Mouse (Mus musculus) ES-E14 (cell line): Measurements from ENCODE around the gene Dhcr24. TPM values are rescaled to one million over a fixed set of nuclear protein-coding genes. Genes with fewer than 3 reads are reported as not detected.
A peak's percentile ranks its signal among the peaks of the same experiment; 100 is the strongest.

Source experiments
- DNase-seq: peaks from one replicate; pipeline ENCODE4 v3.0.0-alpha.2; 2013; ENCODE audit warnings: low read depth, low spot score
- H3K27ac ChIP-seq: 2 replicates; pipeline ENCODE4 v1.5.1; 2012; ENCODE audit warnings: low read depth, mild to moderate bottlenecking, low read length, moderate library complexity, mixed read lengths; ENCODE audit not compliant: poor library complexity, insufficient read depth, severe bottlenecking
- H3K36me3 ChIP-seq: 2 replicates; pipeline ENCODE4 v1.6.1; 2012; ENCODE audit warnings: mild to moderate bottlenecking, low read length, moderate library complexity, mixed read lengths; ENCODE audit not compliant: control insufficient read depth, poor library complexity, insufficient read depth, severe bottlenecking
- H3K4me1 ChIP-seq, 2 experiments: fragments of 150-350 bp in 1 of 2; sonication (generic) in 1 of 2; 2 replicates each; pipeline ENCODE4 v1.6.1; 2012; ENCODE audit warnings: low read length in 2 of 2, mild to moderate bottlenecking in 1 of 2, mixed read lengths in 1 of 2; ENCODE audit not compliant: control insufficient read depth in 2 of 2, insufficient read depth in 2 of 2, poor library complexity in 1 of 2
- H3K4me3 ChIP-seq, 2 experiments: fragments of 150-350 bp in 1 of 2; sonication (generic) in 1 of 2; 2 replicates each; pipeline ENCODE4 v1.5.1; 2012; ENCODE audit warnings: low read length in 2 of 2, low read depth in 1 of 2, mild to moderate bottlenecking in 1 of 2, mixed read lengths in 1 of 2; ENCODE audit not compliant: insufficient read depth in 1 of 2, poor library complexity in 1 of 2, severe bottlenecking in 1 of 2
- H3K9ac ChIP-seq: 2 replicates; pipeline ENCODE4 v1.6.1; 2012; ENCODE audit warnings: low read depth, mild to moderate bottlenecking, low read length, mixed read lengths; ENCODE audit not compliant: poor library complexity, insufficient read depth, severe bottlenecking
- H3K9me3 ChIP-seq: fragments of 150-350 bp; sonication (generic); 2 replicates; pipeline ENCODE4 v1.6.1; 2012; ENCODE audit warnings: low read depth, mild to moderate bottlenecking, low read length; ENCODE audit not compliant: control insufficient read depth, insufficient read depth
- CHD2 ChIP-seq: IDR thresholded peaks from 2 replicates; pipeline ENCODE4 v1.6.1; 2014; ENCODE audit warnings: mild to moderate bottlenecking, low read depth, low read length, inconsistent platforms
- HCFC1 ChIP-seq: IDR thresholded peaks from 2 replicates; pipeline ENCODE4 v1.6.1; 2012; ENCODE audit warnings: low read length, inconsistent platforms, borderline replicate concordance; ENCODE audit not compliant: insufficient read depth
- MAFK ChIP-seq: IDR thresholded peaks from 2 replicates; pipeline ENCODE4 v1.6.1; 2014; ENCODE audit warnings: mild to moderate bottlenecking, low read depth, low read length, inconsistent platforms; ENCODE audit not compliant: insufficient read depth
- ZC3H11A ChIP-seq: IDR thresholded peaks from 2 replicates; pipeline ENCODE4 v1.6.1; 2012; ENCODE audit warnings: low read depth, mild to moderate bottlenecking, inconsistent platforms, low read length, borderline replicate concordance
- ZNF384 ChIP-seq: IDR thresholded peaks from 2 replicates; pipeline ENCODE4 v1.6.1; 2012; ENCODE audit warnings: low read depth, low read length, inconsistent platforms
- in situ Hi-C, 2 experiments: fragments of 600-800 bp; cut with MboI; formaldehyde crosslinking; loops; one replicate each; pipeline ENCODE4 v1.15.1; 2025; ENCODE audit warnings: low sequenced_read_pairs in 2 of 2, inconsistent platforms in 1 of 2; ENCODE audit not compliant: unreplicated experiment in 2 of 2
- total RNA-seq: library from RNA; depleted of rRNA; stranded (reverse); fragments of 300-350 nt; gene quantifications from 2 replicates; pipeline ENCODE4 v1.2.3, GENCODE M21; 2012

Gene Dhcr24
- total RNA-seq, 1 experiment, result 223 TPM

DNA sequence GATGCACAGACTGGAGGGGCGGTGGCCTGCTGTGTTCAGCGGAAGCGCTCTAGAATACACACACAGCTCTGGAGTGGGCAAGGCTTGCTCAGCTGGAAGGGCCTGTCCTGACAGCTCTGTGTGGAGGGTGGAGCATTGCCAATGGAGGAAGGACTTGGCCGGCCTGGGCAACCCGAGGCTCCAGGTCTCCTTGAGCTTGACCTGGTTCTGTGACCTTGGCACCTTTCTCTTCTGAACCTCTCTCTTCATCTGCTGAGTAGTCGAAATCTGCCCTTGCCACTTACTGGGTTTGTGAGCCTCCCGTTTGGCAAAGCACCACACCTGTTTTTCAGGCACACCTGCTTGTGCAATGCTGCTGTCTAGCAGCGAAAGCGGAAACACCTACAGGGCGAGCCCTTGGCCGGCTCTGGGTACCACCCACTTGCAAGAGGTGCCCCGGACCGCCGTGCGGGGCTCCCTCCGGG, 61.2 kb downstream of the Dhcr24 start, which contains the start of gene Ttc22:
TSS of gene Ttc22 (plus strand) at position 403 of the 464 bp plus-strand sequence.
- Histone ChIP-seq H3K27ac (no peak within 1 kb of the TSS), H3K9me3 (no peaks in the 10 kb centered on the region), H3K4me3 (peak within 1 kb of the TSS; percentile 53 to 57), H3K36me3 (no peaks in the 10 kb centered on the region), H3K9ac (no peak within 1 kb of the TSS), H3K4me1 (peaks cover 0 to 11% of the 10 kb centered on the region in 2 experiments; a peak in 2 of 4 replicates)
- no peak for TF ChIP-seq ZC3H11A
- TF ChIP-seq HCFC1, result no peak
- no peak for TF ChIP-seq ZNF384
- no peak for TF ChIP-seq CHD2
- TF ChIP-seq MAFK, result no peak
- in situ Hi-C loops, result no loop called here
- DNase-seq, result no peak

DNA sequence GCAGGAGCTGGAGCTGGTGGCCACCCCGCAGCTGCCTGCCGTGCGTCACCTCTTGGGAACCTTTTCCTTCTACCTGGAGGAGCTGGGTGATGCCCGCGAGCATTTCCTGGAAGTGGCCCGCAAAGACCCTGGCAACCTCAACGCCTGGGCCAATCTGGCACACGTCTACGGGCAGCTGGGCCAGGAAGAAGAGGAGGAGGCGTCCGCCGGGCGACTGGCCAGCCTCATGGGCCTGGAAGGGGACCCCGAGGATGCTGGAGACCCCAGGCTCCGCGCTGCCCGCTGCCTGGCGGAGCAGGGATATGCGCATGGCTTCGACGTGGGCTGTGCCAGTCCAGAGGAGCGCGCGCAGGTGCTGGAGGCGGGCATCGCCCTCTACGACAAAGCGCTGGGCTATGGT, 61.9 kb downstream of the Dhcr24 start:
- no peak for DNase-seq
- Histone ChIP-seq H3K27ac (no peak overlapping the region), H3K4me1 (peaks cover 0 to 9% of the 10 kb centered on the region in 2 experiments; a peak in 3 of 4 replicates), H3K9ac (no peak overlapping the region), H3K9me3 (no peaks in the 10 kb centered on the region), H3K4me3 (peak overlapping the region; percentile 53 to 57), H3K36me3 (no peaks in the 10 kb centered on the region)
- in situ Hi-C loops, result no loop called here
- no peak for TF ChIP-seq ZC3H11A
- TF ChIP-seq MAFK, result no peak
- no peak for TF ChIP-seq CHD2

DNA sequence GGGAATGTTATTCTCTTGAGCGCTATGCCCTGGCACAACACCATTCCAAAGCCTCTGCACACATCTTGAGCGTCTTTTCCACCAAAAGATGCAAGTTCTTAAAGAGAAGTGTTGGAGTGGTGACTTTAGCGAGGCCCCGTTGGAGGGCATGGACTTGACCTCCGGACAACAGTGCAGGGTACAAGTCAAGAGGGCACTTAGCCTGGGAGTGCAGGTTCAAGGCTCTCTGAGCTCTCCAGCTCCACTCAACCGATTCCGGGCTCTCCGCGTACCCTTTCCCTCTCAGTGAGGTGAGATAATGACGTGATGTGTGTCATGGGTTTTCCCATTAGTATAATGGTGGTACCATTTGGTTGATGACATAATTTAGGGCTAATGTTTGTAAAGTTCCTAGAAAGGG, 63.4 kb downstream of the Dhcr24 start:
- Histone ChIP-seq H3K36me3 (no peaks in the 10 kb centered on the region), H3K9me3 (no peaks in the 10 kb centered on the region), H3K27ac (no peak overlapping the region), H3K9ac (no peak overlapping the region), H3K4me3 (no peak overlapping the region), H3K4me1 (peaks cover 2 to 8% of the 10 kb centered on the region in 2 experiments; a peak in 3 of 4 replicates)
- no peak for DNase-seq
- in situ Hi-C loops, result no loop called here
- TF ChIP-seq ZC3H11A (no peak), ZNF384 (no peak), HCFC1 (no peak), CHD2 (no peak), MAFK (no peak)

DNA sequence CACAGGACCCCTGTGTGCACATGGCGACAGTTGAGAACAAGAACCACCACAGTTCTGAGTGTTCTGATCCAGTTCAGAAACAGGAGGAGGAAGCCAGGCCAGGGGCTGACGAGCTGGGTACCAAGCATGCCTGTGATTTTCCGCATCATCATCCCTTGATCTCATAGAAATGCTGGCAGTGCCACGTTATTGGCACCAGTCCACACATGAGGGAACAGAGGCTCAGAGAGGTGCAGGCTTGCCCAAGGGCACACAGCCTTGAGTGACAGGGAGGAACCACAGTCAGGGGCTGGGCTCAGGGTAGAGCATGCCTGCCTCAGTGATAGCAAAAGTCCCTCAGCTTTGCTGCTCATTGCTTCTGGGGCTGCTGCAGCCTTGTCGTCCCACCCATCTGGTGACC, 67.0 kb downstream of the Dhcr24 start:
- Histone ChIP-seq H3K4me1 (peaks cover 2% of the 10 kb centered on the region in 2 experiments; a peak in 2 of 4 replicates), H3K9ac (no peak overlapping the region), H3K9me3 (no peaks in the 10 kb centered on the region), H3K4me3 (no peak overlapping the region), H3K36me3 (no peaks in the 10 kb centered on the region), H3K27ac (no peak overlapping the region)
- TF ChIP-seq ZNF384, result no peak
- TF ChIP-seq ZC3H11A, result no peak
- TF ChIP-seq MAFK, result no peak
- TF ChIP-seq HCFC1, result no peak
- no peak for TF ChIP-seq CHD2
- no peak for DNase-seq
- in situ Hi-C loops, result no loop called here

DNA sequence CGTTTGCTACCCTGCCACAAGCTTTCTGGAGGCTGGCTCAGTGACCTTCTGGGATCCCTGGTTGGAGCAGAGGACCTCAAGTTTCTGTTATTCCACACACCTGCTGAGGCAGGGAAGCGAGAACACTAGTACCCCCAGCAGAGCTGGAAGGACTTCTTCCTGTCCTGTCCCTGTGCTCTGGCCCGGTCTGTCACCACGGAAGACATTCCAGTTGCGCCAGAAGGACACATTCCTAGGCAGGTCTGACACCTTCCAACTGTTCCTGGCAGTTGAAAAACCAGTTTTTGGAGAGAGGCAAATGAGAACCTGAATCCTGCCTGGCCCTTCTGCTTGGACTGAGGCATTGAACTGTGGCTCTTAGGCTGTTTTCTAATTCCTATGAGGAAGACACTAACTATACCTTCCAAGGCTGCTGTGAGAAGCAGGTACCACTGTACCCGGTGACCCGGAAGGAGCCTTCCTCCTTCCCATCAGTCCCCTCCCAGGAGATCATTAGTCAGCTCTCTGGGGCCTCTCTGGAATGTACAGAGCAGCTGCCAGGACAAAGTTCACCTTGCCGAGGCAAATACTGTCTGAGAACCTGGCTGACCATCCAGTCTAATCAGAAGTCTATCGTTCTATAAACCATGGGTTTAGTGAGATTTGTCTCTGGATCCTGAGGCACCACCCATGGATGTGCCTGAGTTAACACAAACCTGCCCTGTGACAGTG, 68.0 kb downstream of the Dhcr24 start:
- in situ Hi-C loops, result no loop called here

More for the DNA sequence above, 68.0 kb downstream of the Dhcr24 start:
- Histone ChIP-seq H3K9ac (no peak overlapping the region), H3K4me1 (peaks cover 2% of the 10 kb centered on the region in 2 experiments; a peak in 2 of 4 replicates), H3K36me3 (no peaks in the 10 kb centered on the region), H3K4me3 (no peak overlapping the region), H3K27ac (no peak overlapping the region), H3K9me3 (no peaks in the 10 kb centered on the region)
- TF ChIP-seq ZNF384, result no peak
- TF ChIP-seq ZC3H11A, result no peak
- no peak for TF ChIP-seq MAFK
- no peak for TF ChIP-seq CHD2
- no peak for TF ChIP-seq HCFC1
- DNase-seq, result no peak
